Mouse (Mus musculus): ENCODE results near the gene Galntl5.

DNA sequence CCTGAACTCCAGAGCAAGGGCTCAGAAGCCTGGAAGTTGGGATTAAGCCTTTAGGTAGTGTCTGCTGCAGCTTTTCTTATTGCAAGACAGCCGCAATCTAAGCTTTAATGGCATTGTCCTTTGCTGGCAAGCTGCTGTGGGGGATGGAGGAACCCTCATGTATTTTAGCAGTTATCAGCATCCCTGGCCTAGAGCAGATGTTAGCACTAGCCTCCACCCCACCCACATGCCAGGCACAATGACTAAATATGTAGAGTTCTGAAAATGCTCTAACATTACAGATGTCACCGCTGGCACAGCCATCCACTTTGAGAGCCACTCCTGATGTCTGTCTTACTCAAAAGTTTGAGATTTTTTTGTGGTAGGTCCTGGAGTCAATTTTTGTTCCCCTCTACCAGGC, 75.4 kb downstream of the Galntl5 start:
- TF ChIP-seq CTCF (conservative IDR thresholded peaks at IDR 0.05; ENCODE audit: low read length) = no peak
- TF ChIP-seq POU5F1 (IDR thresholded peaks at IDR 0.05; ENCODE audit: borderline replicate concordance, low read length) = no peak
